Mouse (Mus musculus) embryonic fibroblast, embryonic 13.5 days (primary cell): Measurements from ENCODE around the gene Ros1. TPM values are rescaled to one million over a fixed set of nuclear protein-coding genes. Genes with fewer than 3 reads are reported as not detected.

ENCODE experiments used
- H3K27ac ChIP-seq: 2 replicates; pipeline ENCODE4 v1.5.1; 2012; ENCODE audit warnings: low read length, control low read depth, inconsistent platforms; ENCODE audit not compliant: insufficient read depth
- H3K4me1 ChIP-seq: 2 replicates; pipeline ENCODE4 v1.6.1; 2011; ENCODE audit warnings: low read length; ENCODE audit not compliant: control insufficient read depth, insufficient read depth
- H3K4me3 ChIP-seq: 2 replicates; pipeline ENCODE4 v1.5.1; 2011; ENCODE audit warnings: mild to moderate bottlenecking, control low read depth, low read length; ENCODE audit not compliant: insufficient read depth
- CTCF ChIP-seq: IDR thresholded peaks from 2 replicates; pipeline ENCODE4 v1.5.1; 2011; ENCODE audit warnings: mild to moderate bottlenecking, control low read depth, low read length, moderate library complexity, borderline replicate concordance; ENCODE audit not compliant: insufficient read depth
- POLR2A ChIP-seq: IDR thresholded peaks from 2 replicates; pipeline ENCODE4 v1.6.1; 2011; ENCODE audit warnings: low read depth, mild to moderate bottlenecking, control low read depth, low read length, moderate library complexity
- polyA plus RNA-seq: library from polyadenylated mRNA; stranded (reverse); fragments of >200 nt; gene quantifications from 2 replicates; pipeline ENCODE4 v1.2.4, GENCODE M21; 2011; ENCODE audit warnings: low read depth; ENCODE audit not compliant: missing spikeins, insufficient read length

The Ros1 gene
- polyA plus RNA-seq, 1 experiment, result not detected

- Histone ChIP-seq H3K4me3 (no peak overlapping the region), H3K27ac (no peak overlapping the region), H3K4me1 (no peaks in the 10 kb centered on the region)
- TF ChIP-seq CTCF, result no peak
- TF ChIP-seq POLR2A, result no peak
Observed at GRCm38 (mm10) chr10:52159704-52160103, 35.3 kb downstream of the Ros1 start.

- H3K4me3 ChIP-seq, result no peak overlapping the region
- H3K4me1 ChIP-seq, result no peaks in the 10 kb centered on the region
- no peak for TF ChIP-seq POLR2A
- no peak for TF ChIP-seq CTCF
- no peak overlapping the region for H3K27ac ChIP-seq
Observed at GRCm38 (mm10) chr10:52133354-52134074, 61.5 kb downstream of the Ros1 start.

GRCm38 (mm10) chr10:52130762-52131161 is 64.3 kb downstream of the Ros1 start:
- TF ChIP-seq POLR2A, result no peak
- TF ChIP-seq CTCF, result no peak
- H3K4me1 ChIP-seq, result no peaks in the 10 kb centered on the region
- H3K27ac ChIP-seq, result no peak overlapping the region
- H3K4me3 ChIP-seq, result no peak overlapping the region

- no peak for TF ChIP-seq POLR2A
- TF ChIP-seq CTCF, result no peak
- no peak overlapping the region for H3K4me3 ChIP-seq
- no peaks in the 10 kb centered on the region for H3K4me1 ChIP-seq
- no peak overlapping the region for H3K27ac ChIP-seq
Observed at GRCm38 (mm10) chr10:52128874-52129412, 66.1 kb downstream of the Ros1 start.

GRCm38 (mm10) chr10:52106164-52106757 is 88.8 kb downstream of the Ros1 start:
- Histone ChIP-seq H3K4me1 (no peaks in the 10 kb centered on the region), H3K27ac (no peak overlapping the region), H3K4me3 (no peak overlapping the region)
- TF ChIP-seq POLR2A (no peak), CTCF (no peak)

GRCm38 (mm10) chr10:52101273-52101672 is 93.8 kb downstream of the Ros1 start:
- Histone ChIP-seq H3K27ac (no peak overlapping the region), H3K4me1 (no peaks in the 10 kb centered on the region), H3K4me3 (no peak overlapping the region)
- TF ChIP-seq CTCF (no peak), POLR2A (no peak)

- H3K4me1 ChIP-seq, result no peaks in the 10 kb centered on the region
- TF ChIP-seq CTCF (no peak), POLR2A (no peak)
- H3K4me3 ChIP-seq, result no peak overlapping the region
- H3K27ac ChIP-seq, result no peak overlapping the region
Observed at GRCm38 (mm10) chr10:52092181-52092580, 102.9 kb downstream of the Ros1 start.

GRCm38 (mm10) chr10:52086681-52087080 is 108.4 kb downstream of the Ros1 start:
- H3K4me1 ChIP-seq, result no peaks in the 10 kb centered on the region
- no peak overlapping the region for H3K4me3 ChIP-seq
- no peak overlapping the region for H3K27ac ChIP-seq
- TF ChIP-seq CTCF (no peak), POLR2A (no peak)

GRCm38 (mm10) chr10:52072482-52072881 is 122.6 kb downstream of the Ros1 start:
- TF ChIP-seq POLR2A (no peak), CTCF (0 out of 2 replicates have a peak, but pooled peaks have one; percentile 7)
- Histone ChIP-seq H3K4me3 (no peak overlapping the region), H3K4me1 (no peaks in the 10 kb centered on the region), H3K27ac (no peak overlapping the region)

GRCm38 (mm10) chr10:52048287-52048686 is 146.8 kb downstream of the Ros1 start:
- Histone ChIP-seq H3K4me3 (no peak overlapping the region), H3K4me1 (no peaks in the 10 kb centered on the region), H3K27ac (no peak overlapping the region)
- TF ChIP-seq POLR2A (no peak), CTCF (no peak)

GRCm38 (mm10) chr10:52043086-52043485 is 152.0 kb downstream of the Ros1 start:
- H3K27ac ChIP-seq, result no peak overlapping the region
- no peak for TF ChIP-seq POLR2A
- no peak for TF ChIP-seq CTCF
- H3K4me1 ChIP-seq, result no peaks in the 10 kb centered on the region
- no peak overlapping the region for H3K4me3 ChIP-seq
